Mouse (Mus musculus): Measurements from ENCODE around the gene Smpd3.

DNA sequence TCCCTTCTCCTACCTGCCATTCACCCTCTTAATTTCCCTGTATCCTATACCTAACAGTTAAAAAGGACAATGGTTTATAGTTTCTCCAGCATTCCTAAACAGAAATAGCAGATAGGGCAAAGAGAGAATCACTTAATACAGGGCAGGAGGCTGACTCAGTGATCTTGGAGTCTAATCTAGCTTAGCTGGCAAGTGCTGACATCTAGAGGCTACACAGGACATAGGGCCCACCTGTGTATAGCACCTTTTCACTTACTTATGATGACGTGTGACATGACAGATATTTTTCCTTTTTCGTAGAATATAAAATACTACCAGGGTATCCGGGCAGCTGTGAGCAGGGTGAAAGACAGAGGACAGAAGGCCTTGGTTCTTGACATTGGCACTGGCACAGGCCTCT, 118.2 kb downstream of the Smpd3 start:
- TF ChIP-seq CTCF (conservative IDR thresholded peaks at IDR 0.05; ENCODE audit: insufficient read depth, insufficient read length, low read depth, low read length) (no peak), POLR2A (IDR thresholded peaks at IDR 0.05; ENCODE audit: low read depth, low read length) (no peak)

Data from kidney, adult 2 months (tissue).